Comparison of ENCODE assay signal across 15 mouse cellular contexts in genomic region chr5:73227518-73228101, GRCm38 (mm10). TPM values are rescaled to one million over a fixed set of nuclear protein-coding genes. Genes with fewer than 3 reads are reported as not detected.
A peak's percentile ranks its signal among the peaks of the same experiment; 100 is the strongest.
DNase-seq lines count a peak whose midpoint lies in the region; ATAC-seq and TF ChIP-seq lines count a peak whose summit lies in the region.
"Had no signal": no experiment of that assay in that cellular context is flagged by ENCODE, and none has a peak within 500 bp of the region (broad histone marks: within the 10 kb centered on the region; RNA-seq: fewer than 3 reads in every experiment).

No protein-coding gene starts in this region.

- no peak for TF ChIP-seq EP300 in lung, postnatal 0 days (IDR thresholded peaks at IDR 0.05)

- no peak overlapping the region for H3K27ac ChIP-seq in lung, postnatal 0 days (ENCODE audit: low read length)
- H3K27ac ChIP-seq in brown adipose tissue, adult 24 weeks (replicated peaks; ENCODE audit: low read depth, low read length): peak overlapping the region; percentile 94
- H3K27ac ChIP-seq in heart, embryonic 14.5 days (replicated peaks in 1 of 2; ENCODE audit: control insufficient read depth in 1 of 2, insufficient read depth in 1 of 2, low read depth in 2 of 2, low read length in 2 of 2): peak overlapping the region; percentile 77 to 85
- H3K27ac ChIP-seq in intestine, embryonic 15.5 days: no peak overlapping the region
- H3K27ac ChIP-seq: embryonic facial prominence, embryonic 10.5 days; neural tube, embryonic 12.5 days had no signal

- H3K36me3 ChIP-seq in lung, postnatal 0 days (ENCODE audit: insufficient read depth, low read length): no peaks in the 10 kb centered on the region
- H3K36me3 ChIP-seq in heart, embryonic 14.5 days (ENCODE audit: control insufficient read depth, insufficient read depth, low read length): no peaks in the 10 kb centered on the region
- H3K36me3 ChIP-seq in intestine, embryonic 15.5 days: no peaks in the 10 kb centered on the region
- H3K36me3 ChIP-seq: embryonic facial prominence, embryonic 10.5 days; midbrain, embryonic 13.5 days; neural tube, embryonic 12.5 days had no signal

- no peak overlapping the region for H3K9ac ChIP-seq in lung, postnatal 0 days (replicated peaks; ENCODE audit: low read depth)
- H3K9ac ChIP-seq in heart, embryonic 14.5 days (ENCODE audit: low read length): peak overlapping the region; percentile 31; the same call in 1 of the 2 replicates
- H3K9ac ChIP-seq in intestine, embryonic 15.5 days: no peak overlapping the region
- H3K9ac ChIP-seq: midbrain, embryonic 13.5 days; neural tube, embryonic 12.5 days had no signal

- peak; percentile 48 for DNase-seq in heart, adult 8-10 months (ENCODE audit: low spot score)
- no peak for DNase-seq in heart, postnatal 25 days (ENCODE audit: low spot score)
- DNase-seq in lung, postnatal 0 days (ENCODE audit: low spot score): peak; percentile 45
- no peak for DNase-seq in lung, postnatal 4 days
- no peak for DNase-seq in adrenal gland, adult 2 months
- DNase-seq: cerebellum, adult 9-10 months; kidney, postnatal 14 days; liver; lung, postnatal 14 days had no signal

- no peak for TF ChIP-seq CTCF in lung, postnatal 0 days (IDR thresholded peaks at IDR 0.05)

- 57% methylated on average over 11 of the region's 11 CpGs for WGBS in lung, postnatal 0 days
- 28% methylated on average over 11 of the region's 11 CpGs for WGBS in heart, embryonic 14.5 days
- WGBS in intestine, embryonic 15.5 days: 84% methylated on average over 11 of the region's 11 CpGs

- H3K4me3 ChIP-seq in lung, postnatal 0 days (ENCODE audit: low read depth, low read length): no peak overlapping the region
- peak overlapping the region; percentile 8 for H3K4me3 ChIP-seq in brown adipose tissue, adult 24 weeks (ENCODE audit: insufficient read depth, low read depth, low read length)
- H3K4me3 ChIP-seq in heart, embryonic 14.5 days (ENCODE audit: control insufficient read depth in 1 of 2, insufficient read depth in 1 of 2, low read depth in 1 of 2, low read length in 2 of 2): no peak overlapping the region
- H3K4me3 ChIP-seq in intestine, embryonic 15.5 days (replicated peaks): no peak overlapping the region
- H3K4me3 ChIP-seq: embryonic facial prominence, embryonic 10.5 days; midbrain, embryonic 13.5 days; neural tube, embryonic 12.5 days had no signal

- peak; percentile 53 for ATAC-seq in lung, postnatal 0 days
- no peak for ATAC-seq in heart, embryonic 14.5 days (ENCODE audit: insufficient number of reproducible peaks, insufficient read depth, low FRiP score, low read depth)
- ATAC-seq in intestine, embryonic 15.5 days: no peak
- ATAC-seq: midbrain, embryonic 13.5 days had no signal

- no peaks in the 10 kb centered on the region for H3K9me3 ChIP-seq in lung, postnatal 0 days (ENCODE audit: low read length)
- no peaks in the 10 kb centered on the region for H3K9me3 ChIP-seq in heart, embryonic 14.5 days (ENCODE audit: control insufficient read depth, low read length)
- H3K9me3 ChIP-seq in intestine, embryonic 15.5 days: no peaks in the 10 kb centered on the region
- H3K9me3 ChIP-seq: embryonic facial prominence, embryonic 10.5 days; midbrain, embryonic 13.5 days; neural tube, embryonic 12.5 days had no signal

- H3K4me1 ChIP-seq in lung, postnatal 0 days (ENCODE audit: insufficient read depth, low read depth, low read length): peaks cover 16% of the 10 kb centered on the region; the same call in 1 of the 2 replicates
- peaks cover 41% of the 10 kb centered on the region for H3K4me1 ChIP-seq in brown adipose tissue, adult 24 weeks (ENCODE audit: control insufficient read depth, insufficient read depth, insufficient read length, low read length)
- peaks cover 40 to 58% of the 10 kb centered on the region in 2 experiments for H3K4me1 ChIP-seq in heart, embryonic 14.5 days (ENCODE audit: control insufficient read depth in 2 of 2, insufficient read depth in 2 of 2, low read length in 2 of 2)
- peaks cover 10% of the 10 kb centered on the region for H3K4me1 ChIP-seq in intestine, embryonic 15.5 days (replicated peaks)

- H3K4me2 ChIP-seq in lung, postnatal 0 days (replicated peaks; ENCODE audit: low read depth, low read length): no peak overlapping the region
- H3K4me2 ChIP-seq in heart, embryonic 14.5 days (ENCODE audit: low read length): peak overlapping the region; percentile 18; the same call in 1 of the 2 replicates
- H3K4me2 ChIP-seq in intestine, embryonic 15.5 days (replicated peaks): no peak overlapping the region
- H3K4me2 ChIP-seq: midbrain, embryonic 13.5 days; neural tube, embryonic 12.5 days had no signal

- intact Hi-C loops in heart, postnatal 25 days (cut with DNase I): loop anchor here (5.0 kb wide), 1 partner anchor 60 kb away; no protein-coding TSS in a partner anchor

- no peaks in the 10 kb centered on the region for H3K27me3 ChIP-seq in lung, postnatal 0 days (replicated peaks; ENCODE audit: insufficient read depth, low read length)
- H3K27me3 ChIP-seq in heart, embryonic 14.5 days (ENCODE audit: control insufficient read depth, insufficient read depth, low read length): no peaks in the 10 kb centered on the region
- no peaks in the 10 kb centered on the region for H3K27me3 ChIP-seq in intestine, embryonic 15.5 days (replicated peaks)
- H3K27me3 ChIP-seq: midbrain, embryonic 13.5 days; neural tube, embryonic 12.5 days had no signal

RNA-seq across cellular contexts. Expression of gene Fryl, which starts 28.8 kb away (rescaled TPM):
- 10 to 100 TPM; 32.7 to 38.8 (median 35.1) TPM for total RNA-seq in heart, adult 8-10 months (2022)
- 10 to 100 TPM; 35.7 to 41.5 TPM for total RNA-seq in heart, postnatal 25 days (2021)
- 20.9 and 21.9 TPM in 2 replicates for polyA plus RNA-seq in lung, postnatal 0 days (2015; fragmentation: Nextera tagmentation; extraction: Ambion mirVana)
- polyA plus RNA-seq in brown adipose tissue, adult 24 weeks (2012; ENCODE audit: insufficient read depth, insufficient read length, missing spikeins): 9.4 and 25.3 TPM in 2 replicates
- 30.5 and 35.0 TPM in 2 replicates for polyA plus RNA-seq in heart, embryonic 14.5 days (2014; fragmentation: Nextera tagmentation; extraction: Ambion mirVana)
- 27.1 and 28.4 TPM in 2 replicates for polyA plus RNA-seq in intestine, embryonic 15.5 days (2015; fragmentation: Nextera tagmentation; extraction: Ambion mirVana)
- total RNA-seq in adrenal gland, adult 2 months (2021): 10 to 100 TPM; 31.5 to 43.3 TPM
- 40.7 and 41.3 TPM in 2 replicates for polyA plus RNA-seq in adrenal gland, adult 2 months (2012; rRNA removed)

Comparison
In these comparisons a context has a peak if more than half of its experiments do, and no peak if none do; other contexts are left out.
1. DNase-seq: peak in heart, adult 8-10 months (single experiment) and lung, postnatal 0 days (single experiment); none in heart, postnatal 25 days (single experiment), lung, postnatal 4 days (0 of 2) and adrenal gland, adult 2 months (single experiment).
2. H3K27ac ChIP-seq: peak in brown adipose tissue, adult 24 weeks (single experiment) and heart, embryonic 14.5 days (2 of 2); none in lung, postnatal 0 days (single experiment) and intestine, embryonic 15.5 days (single experiment).